Mouse (Mus musculus): Measurements from ENCODE around the gene Slitrk2. TPM values are rescaled to one million over a fixed set of nuclear protein-coding genes. Genes with fewer than 3 reads are reported as not detected.

Gene Slitrk2
- total RNA-seq (2023) = not detected

DNA sequence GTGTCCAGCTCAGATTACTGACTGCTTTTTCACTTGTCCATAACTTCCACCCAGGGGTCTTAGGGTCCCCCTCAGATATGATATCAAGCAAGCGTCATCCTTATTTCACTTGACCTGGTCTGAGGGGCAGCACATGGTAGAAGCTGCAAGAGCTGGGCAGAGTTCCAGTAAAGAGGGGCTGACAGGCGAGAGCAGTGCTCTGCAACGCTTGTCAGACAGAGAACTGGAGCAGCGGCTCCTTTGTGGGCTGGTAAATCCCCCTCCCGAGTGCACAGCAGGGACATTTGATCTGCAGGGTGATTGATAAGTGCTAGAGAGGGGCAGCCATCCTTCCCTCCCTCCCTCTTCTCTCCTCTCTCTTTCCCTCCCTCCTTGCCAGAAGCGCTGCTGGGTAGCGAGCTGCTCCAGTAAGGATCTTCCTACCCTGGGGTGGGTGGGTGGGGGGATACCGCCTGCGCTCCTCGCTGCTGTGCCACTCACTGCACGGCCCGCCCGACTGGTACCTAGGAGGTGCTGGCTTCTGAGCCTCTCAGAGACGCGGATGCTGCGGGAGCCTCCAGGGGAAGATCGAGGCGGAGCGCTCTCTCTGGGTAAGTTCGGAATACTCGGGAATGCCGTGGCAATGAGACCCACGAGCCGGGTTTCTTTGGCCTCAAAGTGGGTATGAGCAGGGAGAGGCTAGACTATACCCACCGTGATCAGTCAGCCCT, at the start of gene Slitrk2:
TSS of gene Slitrk2 (plus strand) at position 408 of the 710 bp plus-strand sequence.

